Mouse (Mus musculus) stomach, adult 2 months (tissue): ENCODE measurements around the gene Noc2l. TPM values are rescaled to one million over a fixed set of nuclear protein-coding genes. Genes with fewer than 3 reads are reported as not detected.

Experiments used
- polyA plus RNA-seq: library from polyadenylated mRNA; depleted of rRNA; stranded (reverse); fragments of >200 nt; gene quantifications from 2 replicates; pipeline ENCODE4 v1.2.3, GENCODE M21; 2012; rRNA removed

The Noc2l gene
- polyA plus RNA-seq, result 31.4 and 34.2 TPM in 2 replicates

GRCm38 (mm10) chr4:156235808-156236533, at the start of gene Noc2l:
Noc2l (plus strand) TSS chr4:156236010.

GRCm38 (mm10) chr4:156197131-156197828, 38.5 kb upstream of the Noc2l start, which contains the start of gene Agrn:
Agrn (minus strand) TSS chr4:156197488.

DNA sequence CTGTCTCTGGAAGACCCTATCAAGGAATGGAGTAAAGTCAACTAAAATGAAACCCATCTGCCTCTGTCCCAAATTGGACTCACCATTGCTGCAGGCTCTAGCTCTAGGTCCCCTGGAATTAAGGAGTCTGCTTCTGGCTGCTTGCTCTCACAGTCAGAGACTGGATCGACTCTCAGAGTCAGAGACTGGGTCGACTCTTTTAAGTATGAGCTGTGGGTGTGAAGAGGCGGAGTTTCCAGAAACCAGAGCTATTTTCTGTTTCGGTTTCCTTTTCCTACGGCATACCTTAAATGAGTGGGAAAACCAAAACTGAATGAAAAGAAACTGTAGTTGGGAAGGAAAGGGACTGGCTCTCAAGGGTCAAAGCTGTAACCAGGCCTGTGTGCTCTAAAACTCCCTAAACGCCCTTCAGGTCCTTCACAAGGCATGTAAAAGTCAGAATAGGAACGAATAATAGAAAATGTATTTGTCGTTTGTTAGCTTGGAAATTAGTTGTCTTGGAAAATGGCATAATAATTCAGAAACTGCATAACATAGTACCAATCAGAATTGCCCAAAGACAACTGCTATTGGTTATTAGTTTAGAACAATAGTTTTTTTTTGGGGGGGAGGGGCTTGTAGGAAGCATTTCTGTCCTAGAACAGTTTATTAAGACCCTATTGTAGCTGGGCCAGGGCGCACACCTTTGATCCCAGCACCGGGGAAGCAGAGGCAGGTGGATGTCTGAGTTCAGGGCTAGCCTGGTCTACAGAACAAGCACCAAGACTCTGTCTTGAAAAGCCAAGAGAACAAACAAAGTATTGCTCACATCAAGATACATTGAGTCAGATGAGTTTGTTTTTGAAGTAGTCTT, 35.0 kb upstream of the Noc2l start, which contains the start of gene Isg15:
Gene Isg15 (minus strand): TSS at position 196 of the 853 bp plus-strand sequence.

GRCm38 (mm10) chr4:156203001-156203412, 32.8 kb upstream of the Noc2l start, which contains the start of gene AW011738:
AW011738 (plus strand) TSS chr4:156203304.

GRCm38 (mm10) chr4:156215649-156216048, 20.2 kb upstream of the Noc2l start, which contains the start of gene Perm1:
Perm1 (plus strand) TSS chr4:156215868.

DNA sequence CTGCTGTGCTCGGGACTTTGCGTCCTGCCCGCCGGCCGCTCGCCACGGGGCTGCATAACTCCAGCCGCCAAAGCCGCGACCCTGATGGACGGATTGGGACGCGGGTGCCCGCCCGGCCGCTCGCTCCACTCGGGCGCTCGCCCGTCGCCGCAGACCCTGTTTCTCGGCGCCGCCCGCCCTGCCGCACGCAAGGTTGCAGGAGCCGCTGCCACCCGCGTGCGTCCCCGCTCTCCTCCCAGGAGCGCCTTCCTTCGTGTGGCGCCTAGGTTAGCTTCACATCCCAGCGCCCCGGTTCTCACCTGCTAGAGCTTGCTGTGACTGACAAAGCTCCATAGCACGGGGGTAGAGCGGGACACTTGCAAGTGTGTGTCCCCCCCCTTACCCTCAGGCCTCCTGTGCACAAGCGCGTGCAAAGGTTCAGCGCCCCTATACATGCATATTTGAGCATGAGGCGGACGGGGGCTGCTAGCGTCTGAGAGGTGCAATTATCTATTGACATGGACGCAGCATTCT, 1.1 kb upstream of the Noc2l start, which contains the start of gene Plekhn1:
Gene Plekhn1 (minus strand): TSS at position 157 of the 513 bp plus-strand sequence.

DNA sequence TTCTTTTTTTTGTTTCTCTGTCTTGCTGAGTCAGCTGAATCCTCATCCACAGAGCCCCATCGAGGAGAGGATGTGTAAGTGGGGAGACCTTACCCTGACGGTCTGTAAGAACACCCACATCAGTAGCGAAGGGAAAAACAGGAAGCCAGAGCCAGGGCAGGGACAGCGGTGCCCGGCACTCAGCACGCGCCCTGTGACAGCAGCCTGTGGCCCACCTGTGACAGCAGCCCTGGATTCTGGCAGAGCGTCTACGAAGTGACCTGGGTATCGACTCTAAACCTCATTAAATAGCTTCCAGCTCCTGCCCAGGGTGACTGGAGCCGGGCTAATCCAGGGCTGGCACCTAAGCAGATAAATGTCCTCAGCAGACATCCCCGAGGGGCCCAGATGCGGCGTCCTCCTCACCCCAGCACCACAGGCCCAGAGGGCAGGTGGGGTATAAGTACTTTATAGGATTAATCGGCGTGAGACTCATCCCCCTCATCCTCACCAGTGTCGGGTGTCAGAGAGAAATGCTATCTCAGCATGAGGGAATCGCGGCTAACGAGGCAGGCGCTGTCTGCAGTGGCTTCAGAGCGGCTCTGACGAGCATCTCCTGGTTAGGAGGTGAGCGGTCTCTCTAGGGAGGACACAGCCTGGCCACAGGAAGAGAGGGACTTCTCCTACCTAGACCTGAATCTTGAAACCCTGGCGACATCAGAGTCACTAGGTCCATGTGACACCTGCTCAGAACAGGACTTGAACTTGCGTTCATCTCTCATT, 19.4 kb downstream of the Noc2l start, which contains the start of gene Samd11:
Gene Samd11 (minus strand): TSS at position 580 of the 762 bp plus-strand sequence.

Other genes starting within 250 kb of the Noc2l start
- gene B3galt6, start 243.4 kb upstream of the Noc2l start, polyA plus RNA-seq, result 4.6 and 6.1 TPM in 2 replicates
- gene Sdf4, start 243.1 kb upstream of the Noc2l start, polyA plus RNA-seq, result 25.9 and 26.5 TPM in 2 replicates
- 2.7 and 2.9 TPM in 2 replicates for gene Tnfrsf4, start 222.2 kb upstream of the Noc2l start, polyA plus RNA-seq
- 2.6 and 2.8 TPM in 2 replicates for gene Tnfrsf18, start 209.8 kb upstream of the Noc2l start, polyA plus RNA-seq
- gene Ttll10, start 176.6 kb upstream of the Noc2l start, polyA plus RNA-seq, result 5.6 and 10.5 TPM in 2 replicates
- gene 9430015G10Rik, start 126.0 kb upstream of the Noc2l start, polyA plus RNA-seq, result 3.9 and 5.1 TPM in 2 replicates
- gene Rnf223, start 105.5 kb upstream of the Noc2l start, polyA plus RNA-seq, result 0.82 and 3.3 TPM in 2 replicates
- 21.3 and 32.8 TPM in 2 replicates for gene Agrn, start 38.5 kb upstream of the Noc2l start, polyA plus RNA-seq
- 6.6 and 11.0 TPM in 2 replicates for gene Isg15, start 35.2 kb upstream of the Noc2l start, polyA plus RNA-seq
- gene AW011738, start 32.7 kb upstream of the Noc2l start, polyA plus RNA-seq, result 0.85 and 0.87 TPM in 2 replicates
- 2.8 and 2.9 TPM in 2 replicates for gene Perm1, start 20.1 kb upstream of the Noc2l start, polyA plus RNA-seq
- 51.4 and 62.2 TPM in 2 replicates for gene Plekhn1, start 1.2 kb upstream of the Noc2l start, polyA plus RNA-seq
- 0.12 and 0.15 TPM in 2 replicates for gene Samd11, start 19.6 kb downstream of the Noc2l start, polyA plus RNA-seq
- not detected in 2 replicates for gene Vmn2r-ps159, start 95.1 kb downstream of the Noc2l start, polyA plus RNA-seq